Mouse (Mus musculus) liver, embryonic 14.5 days (tissue): ENCODE results near the gene Tulp2. TPM values are rescaled to one million over a fixed set of nuclear protein-coding genes. Genes with fewer than 3 reads are reported as not detected.

Experiments used
- ATAC-seq: fragments of 200-750 bp; cut with Nextera tagmentation; 2 replicates; pipeline ENCODE4 v1.8.0; 2017; ENCODE audit warnings: moderate number of reproducible peaks, mild to moderate bottlenecking, moderate library complexity; ENCODE audit not compliant: insufficient read depth
- DNase-seq, 3 experiments: peaks; one replicate each; pipeline ENCODE4 v3.0.0-alpha.2; 2012 to 2013; ENCODE audit warnings: low read depth in 3 of 3, low spot score in 3 of 3
- H3K27ac ChIP-seq: fragments of 300-500 bp; sonication (generic); 2 replicates; pipeline ENCODE4 v1.5.1; 2014; ENCODE audit warnings: moderate library complexity, mild to moderate bottlenecking, control low read depth, inconsistent platforms
- H3K27me3 ChIP-seq: fragments of 300-500 bp; sonication (generic); 2 replicates; pipeline ENCODE4 v1.6.1; 2014; ENCODE audit warnings: mild to moderate bottlenecking, low read length, moderate library complexity; ENCODE audit not compliant: control insufficient read depth, insufficient read depth
- H3K36me3 ChIP-seq: fragments of 300-500 bp; sonication (generic); replicated peaks from 2 replicates; pipeline ENCODE4 v1.6.1; 2014; ENCODE audit warnings: low read depth; ENCODE audit not compliant: control insufficient read depth, insufficient read depth
- H3K4me1 ChIP-seq, 2 experiments: fragments of 200-500 bp in 1 of 2; fragments of 300-500 bp in 1 of 2; sonication (generic) in 1 of 2; replicated peaks; 2 replicates each; pipeline ENCODE4 v1.6.1; 2012 to 2014; ENCODE audit warnings: antibody characterized with exemption in 1 of 2, inconsistent platforms in 1 of 2, low read length in 1 of 2; ENCODE audit not compliant: control insufficient read depth in 2 of 2, insufficient read depth in 2 of 2
- H3K4me2 ChIP-seq: fragments of 300-500 bp; sonication (generic); 2 replicates; pipeline ENCODE4 v1.6.1; 2014; ENCODE audit warnings: low read depth, mild to moderate bottlenecking, control low read depth, moderate library complexity
- H3K4me3 ChIP-seq, 2 experiments: fragments of 200-500 bp in 1 of 2; fragments of 300-500 bp in 1 of 2; sonication (generic) in 1 of 2; 2 replicates each; pipeline ENCODE4 v1.5.1; 2012 to 2014; ENCODE audit warnings: low read depth in 2 of 2, low read length in 2 of 2, mild to moderate bottlenecking in 2 of 2, control low read depth in 1 of 2, inconsistent platforms in 1 of 2, moderate library complexity in 1 of 2; ENCODE audit not compliant: insufficient read depth in 1 of 2
- H3K9ac ChIP-seq: fragments of 300-500 bp; sonication (generic); replicated peaks from 2 replicates; pipeline ENCODE4 v1.6.1; 2014; ENCODE audit warnings: mild to moderate bottlenecking, control low read depth, moderate library complexity
- H3K9me3 ChIP-seq: fragments of 300-500 bp; sonication (generic); 2 replicates; pipeline ENCODE4 v1.6.1; 2016; ENCODE audit warnings: low read length, mixed read lengths; ENCODE audit not compliant: control insufficient read depth
- CTCF ChIP-seq: IDR thresholded peaks from 2 replicates; pipeline ENCODE4 v1.5.1; 2016; ENCODE audit warnings: antibody characterized with exemption, low read depth, control low read depth
- EP300 ChIP-seq: IDR thresholded peaks from 2 replicates; pipeline ENCODE4 v1.6.1; 2016; ENCODE audit warnings: antibody characterized with exemption, low read depth
- WGBS: fragments of 180-500 bp; shearing (Covaris S2); extraction: QIAGEN DNeasy Blood & Tissue Kit; methylation state at CpG from one replicate; pipeline ENCODE4 v1.1.7; 2014; ENCODE audit not compliant: insufficient replicate concordance; 5-methylcytosine and 5-hydroxymethylcytosine counted together
- polyA plus RNA-seq, 2 experiments: library from polyadenylated mRNA; depleted of rRNA in 1 of 2; stranded (reverse) in 1 of 2; unstranded in 1 of 2; fragments of >200 nt; fragmentation: Nextera tagmentation in 1 of 2; extraction: Ambion mirVana in 1 of 2; gene quantifications; 2 replicates each; pipeline versions ENCODE4 v1.2.1 to v1.2.3; 2012 to 2014

The Tulp2 gene
- polyA plus RNA-seq, 2 experiments, result 0.13 to 0.47 TPM

- no peaks in the 10 kb centered on the region; the same call in 1 of the 2 replicates for H3K36me3 ChIP-seq
- peaks cover 42 to 49% of the 10 kb centered on the region in 2 experiments for H3K4me1 ChIP-seq
- H3K27ac ChIP-seq, result peak overlapping the region; percentile 83
- TF ChIP-seq CTCF, result no peak
- DNase-seq (no peak), ATAC-seq (no peak)
- H3K27me3 ChIP-seq, result no peaks in the 10 kb centered on the region
- WGBS, result 71% methylated on average over 8 of the region's 8 CpGs
- H3K4me3 ChIP-seq, result peak overlapping the region in 1 of 2 experiments; percentile 53; a peak in 2 of 4 replicates
- H3K9ac ChIP-seq, result no peak overlapping the region
- H3K9me3 ChIP-seq, result no peaks in the 10 kb centered on the region
- H3K4me2 ChIP-seq, result peak overlapping the region; percentile 97
Observed at GRCm38 (mm10) chr7:45567112-45567779, 85.6 kb downstream of the Tulp2 start.

GRCm38 (mm10) chr7:45567780-45568516, 86.3 kb downstream of the Tulp2 start:
- peak; percentile 94 for ATAC-seq
- under 1% methylated on average over 24 of the region's 24 CpGs for WGBS

GRCm38 (mm10) chr7:45568601-45569473, 87.2 kb downstream of the Tulp2 start:
- H3K27ac ChIP-seq, result peak overlapping the region; percentile 76
- WGBS, result 22% methylated on average over 10 of the region's 10 CpGs
- H3K9ac ChIP-seq, result peak overlapping the region; percentile 15; the same call in 1 of the 2 replicates
- H3K9me3 ChIP-seq, result no peaks in the 10 kb centered on the region
- H3K27me3 ChIP-seq, result no peaks in the 10 kb centered on the region
- peak overlapping the region; percentile 10 to 53 for H3K4me3 ChIP-seq
- no peak for TF ChIP-seq CTCF
- TF ChIP-seq EP300, result peak; percentile 40; the same call in 1 of the 2 replicates
- no peaks in the 10 kb centered on the region; the same call in 1 of the 2 replicates for H3K36me3 ChIP-seq
- peaks cover 42 to 46% of the 10 kb centered on the region in 2 experiments for H3K4me1 ChIP-seq
- DNase-seq (peak; percentile 53 to 56 (median 54)), ATAC-seq (peak; percentile 68)
- H3K4me2 ChIP-seq, result peak overlapping the region; percentile 97

More at GRCm38 (mm10) chr7:45567780-45568516, 86.3 kb downstream of the Tulp2 start:
- Histone ChIP-seq H3K27ac (peak overlapping the region; percentile 83), H3K9ac (peak overlapping the region; percentile 71), H3K4me3 (peak overlapping the region; percentile 53 to 56), H3K4me2 (peak overlapping the region; percentile 97), H3K36me3 (no peaks in the 10 kb centered on the region; the same call in 1 of the 2 replicates), H3K27me3 (no peaks in the 10 kb centered on the region), H3K9me3 (no peaks in the 10 kb centered on the region), H3K4me1 (peaks cover 42 to 46% of the 10 kb centered on the region in 2 experiments)
- DNase-seq, result peak; percentile 87 to 88 (median 88)
- TF ChIP-seq CTCF (0 out of 2 replicates have a peak, but pooled peaks have one; percentile 12), EP300 (no peak; the same call in 1 of the 2 replicates)

- Histone ChIP-seq H3K9me3 (no peaks in the 10 kb centered on the region), H3K27me3 (no peaks in the 10 kb centered on the region), H3K4me1 (peaks cover 42 to 46% of the 10 kb centered on the region in 2 experiments), H3K27ac (peak within 1 kb of the TSS; percentile 76), H3K36me3 (no peaks in the 10 kb centered on the region; the same call in 1 of the 2 replicates), H3K4me3 (peak within 1 kb of the TSS; percentile 59 to 83), H3K4me2 (peak within 1 kb of the TSS; percentile 97), H3K9ac (peak within 1 kb of the TSS; percentile 85)
- DNase-seq, result peak; percentile 57 to 65 (median 57)
- 2% methylated on average over 42 of the region's 42 CpGs for WGBS
- peak; percentile 51 for ATAC-seq
- TF ChIP-seq EP300, result no peak
- TF ChIP-seq CTCF, result no peak
Observed at GRCm38 (mm10) chr7:45570103-45570741, 88.5 kb downstream of the Tulp2 start, which contains the start of gene Bcat2. Bcat2 (plus strand) TSS chr7:45570153.
